Mouse (Mus musculus) intestine, embryonic 16.5 days (tissue): ENCODE results near the gene Ehbp1l1. TPM values are rescaled to one million over a fixed set of nuclear protein-coding genes. Genes with fewer than 3 reads are reported as not detected.

Experiments
- ATAC-seq: fragments of 200-750 bp; cut with Nextera tagmentation; 2 replicates; pipeline ENCODE4 v1.8.0; 2017; ENCODE audit warnings: moderate TSS enrichment, moderate library complexity
- H3K27ac ChIP-seq: fragments of 300-500 bp; sonication (generic); 2 replicates; pipeline ENCODE4 v1.5.1; 2014; ENCODE audit warnings: mild to moderate bottlenecking, low read length
- H3K27me3 ChIP-seq: fragments of 300-500 bp; sonication (generic); replicated peaks from 2 replicates; pipeline ENCODE4 v1.6.1; 2014; ENCODE audit warnings: low read length, control low read depth, mixed read lengths; ENCODE audit not compliant: control insufficient read depth, insufficient read depth
- H3K36me3 ChIP-seq: fragments of 300-500 bp; sonication (generic); 2 replicates; pipeline ENCODE4 v1.6.1; 2014; ENCODE audit warnings: low read length, control low read depth; ENCODE audit not compliant: control insufficient read depth, insufficient read depth
- H3K4me1 ChIP-seq: fragments of 300-500 bp; sonication (generic); 2 replicates; pipeline ENCODE4 v1.6.1; 2014; ENCODE audit warnings: low read length, control low read depth, mixed read lengths; ENCODE audit not compliant: control insufficient read depth, insufficient read depth
- H3K4me2 ChIP-seq: fragments of 300-500 bp; sonication (generic); 2 replicates; pipeline ENCODE4 v1.6.1; 2014; ENCODE audit warnings: low read depth, low read length, control low read depth
- H3K4me3 ChIP-seq: fragments of 300-500 bp; sonication (generic); 2 replicates; pipeline ENCODE4 v1.5.1; 2014; ENCODE audit warnings: mild to moderate bottlenecking, low read length
- H3K9ac ChIP-seq: fragments of 300-500 bp; sonication (generic); 2 replicates; pipeline ENCODE4 v1.6.1; 2014; ENCODE audit warnings: low read depth, low read length
- H3K9me3 ChIP-seq: fragments of 300-500 bp; sonication (generic); 2 replicates; pipeline ENCODE4 v1.6.1; 2016; ENCODE audit warnings: low read length, control low read depth; ENCODE audit not compliant: control insufficient read depth
- WGBS: fragments of 180-500 bp; shearing (Covaris S2); extraction: QIAGEN DNeasy Blood & Tissue Kit; methylation state at CpG from one replicate; pipeline ENCODE4 v1.1.7; 2014; 5-methylcytosine and 5-hydroxymethylcytosine counted together
- polyA plus RNA-seq: library from polyadenylated mRNA; unstranded; fragments of >200 nt; fragmentation: Nextera tagmentation; extraction: Ambion mirVana; gene quantifications from 2 replicates; pipeline ENCODE4 v1.2.1, GENCODE M21; 2015

Ehbp1l1 gene
- polyA plus RNA-seq, 1 experiment from 2014 or later, result 48.6 TPM

- H3K9ac ChIP-seq, result peak overlapping the region; percentile 41; the same call in 1 of the 2 replicates
- peak; percentile 82 for ATAC-seq
- WGBS, result 12% methylated on average over 2 of the region's 2 CpGs
- H3K36me3 ChIP-seq, result peaks cover 5% of the 10 kb centered on the region; the same call in 1 of the 2 replicates
- peak overlapping the region; percentile 11 for H3K27ac ChIP-seq
- 0 out of 2 replicates have a peak overlapping the region, but pooled peaks have one; percentile 9 for H3K4me3 ChIP-seq
- peaks cover 14% of the 10 kb centered on the region for H3K4me1 ChIP-seq
- H3K4me2 ChIP-seq, result 0 out of 2 replicates have a peak overlapping the region, but pooled peaks have one; percentile 20
- H3K27me3 ChIP-seq, result no peaks in the 10 kb centered on the region
- no peaks in the 10 kb centered on the region for H3K9me3 ChIP-seq
Observed at GRCm38 (mm10) chr19:5713730-5714129, 12.4 kb downstream of the Ehbp1l1 start.

GRCm38 (mm10) chr19:5713255-5713654, 12.9 kb downstream of the Ehbp1l1 start:
- Histone ChIP-seq H3K36me3 (peaks cover 9% of the 10 kb centered on the region; the same call in 1 of the 2 replicates), H3K9ac (peak overlapping the region; percentile 41; the same call in 1 of the 2 replicates), H3K27me3 (no peaks in the 10 kb centered on the region), H3K27ac (peak overlapping the region; percentile 11; the same call in 1 of the 2 replicates), H3K9me3 (no peaks in the 10 kb centered on the region), H3K4me2 (0 out of 2 replicates have a peak overlapping the region, but pooled peaks have one; percentile 20), H3K4me3 (no peak overlapping the region), H3K4me1 (peaks cover 14% of the 10 kb centered on the region)
- peak; percentile 29 for ATAC-seq
- 71% methylated on average over 5 of the region's 5 CpGs for WGBS

- H3K4me3 ChIP-seq, result no peak overlapping the region
- no peaks in the 10 kb centered on the region for H3K27me3 ChIP-seq
- WGBS, result 94% methylated on average over 14 of the region's 14 CpGs
- H3K9ac ChIP-seq, result no peak overlapping the region
- H3K4me2 ChIP-seq, result no peak overlapping the region
- no peak overlapping the region for H3K27ac ChIP-seq
- peaks cover 14% of the 10 kb centered on the region for H3K4me1 ChIP-seq
- no peaks in the 10 kb centered on the region for H3K9me3 ChIP-seq
- ATAC-seq, result no peak
- peaks cover 7% of the 10 kb centered on the region; the same call in 1 of the 2 replicates for H3K36me3 ChIP-seq
Observed at GRCm38 (mm10) chr19:5711907-5712460, 14.1 kb downstream of the Ehbp1l1 start.

- no peak for ATAC-seq
- H3K9me3 ChIP-seq, result no peaks in the 10 kb centered on the region
- no peak overlapping the region for H3K27ac ChIP-seq
- H3K4me2 ChIP-seq, result no peak overlapping the region
- 26% methylated on average over 3 of the region's 3 CpGs for WGBS
- peaks cover 7% of the 10 kb centered on the region; the same call in 1 of the 2 replicates for H3K36me3 ChIP-seq
- H3K9ac ChIP-seq, result no peak overlapping the region
- peaks cover 13% of the 10 kb centered on the region for H3K4me1 ChIP-seq
- H3K4me3 ChIP-seq, result no peak overlapping the region
- no peaks in the 10 kb centered on the region for H3K27me3 ChIP-seq
Observed at GRCm38 (mm10) chr19:5711218-5711617, 14.9 kb downstream of the Ehbp1l1 start.

- Histone ChIP-seq H3K4me2 (no peak overlapping the region), H3K36me3 (peaks cover 7% of the 10 kb centered on the region; the same call in 1 of the 2 replicates), H3K27ac (no peak overlapping the region), H3K9ac (no peak overlapping the region), H3K9me3 (no peaks in the 10 kb centered on the region), H3K27me3 (no peaks in the 10 kb centered on the region), H3K4me3 (no peak overlapping the region), H3K4me1 (peaks cover 15% of the 10 kb centered on the region)
- no peak for ATAC-seq
- 88% methylated on average over 8 of the region's 8 CpGs for WGBS
Observed at GRCm38 (mm10) chr19:5710581-5710980, 15.5 kb downstream of the Ehbp1l1 start.

- Histone ChIP-seq H3K4me1 (peaks cover 20% of the 10 kb centered on the region), H3K9ac (no peak overlapping the region), H3K27me3 (no peaks in the 10 kb centered on the region), H3K4me2 (no peak overlapping the region), H3K4me3 (no peak overlapping the region), H3K36me3 (peaks cover 7% of the 10 kb centered on the region; the same call in 1 of the 2 replicates), H3K9me3 (no peaks in the 10 kb centered on the region), H3K27ac (no peak overlapping the region)
- ATAC-seq, result no peak
- WGBS, result 95% methylated on average over 6 of the region's 6 CpGs
Observed at GRCm38 (mm10) chr19:5710068-5710467, 16.0 kb downstream of the Ehbp1l1 start.

- 0 out of 2 replicates have a peak overlapping the region, but pooled peaks have one; percentile 2 for H3K4me2 ChIP-seq
- H3K27ac ChIP-seq, result peak overlapping the region; percentile 84
- peak; percentile 85 for ATAC-seq
- 32% methylated on average over 10 of the region's 10 CpGs for WGBS
- H3K9ac ChIP-seq, result peak overlapping the region; percentile 48
- peaks cover 21% of the 10 kb centered on the region for H3K4me1 ChIP-seq
- no peaks in the 10 kb centered on the region for H3K27me3 ChIP-seq
- H3K36me3 ChIP-seq, result peaks cover 29% of the 10 kb centered on the region; the same call in 1 of the 2 replicates
- H3K9me3 ChIP-seq, result no peaks in the 10 kb centered on the region
- H3K4me3 ChIP-seq, result no peak overlapping the region
Observed at GRCm38 (mm10) chr19:5704801-5705571, 21.1 kb downstream of the Ehbp1l1 start.

- H3K27me3 ChIP-seq, result no peaks in the 10 kb centered on the region
- 66% methylated on average over 17 of the region's 17 CpGs for WGBS
- H3K36me3 ChIP-seq, result peaks cover 30% of the 10 kb centered on the region; the same call in 1 of the 2 replicates
- ATAC-seq, result peak; percentile 8; the same call in 1 of the 2 replicates
- peak within 1 kb of the TSS; percentile 48 for H3K9ac ChIP-seq
- peaks cover 21% of the 10 kb centered on the region for H3K4me1 ChIP-seq
- no peaks in the 10 kb centered on the region for H3K9me3 ChIP-seq
- H3K4me3 ChIP-seq, result no peak within 1 kb of the TSS
- 0 out of 2 replicates have a peak within 1 kb of the TSS, but pooled peaks have one; percentile 2 for H3K4me2 ChIP-seq
- peak within 1 kb of the TSS; percentile 84 for H3K27ac ChIP-seq
Observed at GRCm38 (mm10) chr19:5704163-5704800, 21.8 kb downstream of the Ehbp1l1 start, which contains the start of gene Kcnk7. TSS of gene Kcnk7 (plus strand) at chr19:5704367.
